Mouse (Mus musculus): ENCODE results near the gene Slc7a6. TPM values are rescaled to one million over a fixed set of nuclear protein-coding genes. Genes with fewer than 3 reads are reported as not detected.

The Slc7a6 gene
- polyA plus RNA-seq (2014; fragmentation: Nextera tagmentation; extraction: Ambion mirVana) = 103 and 106 TPM in 2 replicates

- H3K4me2 ChIP-seq (ENCODE audit: low read depth, low read length, severe bottlenecking) = peak within 1 kb of the TSS; percentile 63
- H3K27me3 ChIP-seq (ENCODE audit: control insufficient read depth, insufficient read depth, low read length) = no peaks in the 10 kb centered on the region
- peak; percentile 91 for ATAC-seq (replicated peaks; ENCODE audit: low FRiP score)
Measured at GRCm38 (mm10) chr8:106168356-106169016, at the start of gene Slc7a6. TSS of gene Slc7a6 (plus strand) at chr8:106168857.

GRCm38 (mm10) chr8:106123443-106123842 is 45.2 kb upstream of the Slc7a6 start:
- 77% methylated on average over 3 of the region's 3 CpGs for WGBS
- no peaks in the 10 kb centered on the region for H3K27me3 ChIP-seq (ENCODE audit: control insufficient read depth, insufficient read depth, low read length)
- DNase-seq (ENCODE audit: low spot score) (no peak), ATAC-seq (replicated peaks; ENCODE audit: low FRiP score) (no peak)
- no peaks in the 10 kb centered on the region for H3K36me3 ChIP-seq (ENCODE audit: control insufficient read depth, insufficient read depth, low read length)
- no peak overlapping the region for H3K4me2 ChIP-seq (ENCODE audit: low read depth, low read length, severe bottlenecking)
- H3K27ac ChIP-seq (ENCODE audit: low read depth, low read length) = no peak overlapping the region
- no peaks in the 10 kb centered on the region for H3K9me3 ChIP-seq (ENCODE audit: control insufficient read depth, low read length)
- H3K9ac ChIP-seq (ENCODE audit: low read length) = no peak overlapping the region
- H3K4me3 ChIP-seq (ENCODE audit: low read depth, low read length) = no peak overlapping the region
- H3K4me1 ChIP-seq (replicated peaks; ENCODE audit: control insufficient read depth, insufficient read depth, low read length) = no peaks in the 10 kb centered on the region

More at GRCm38 (mm10) chr8:106168356-106169016, at the start of gene Slc7a6:
- peak; percentile 92 for DNase-seq (ENCODE audit: low spot score)
- Histone ChIP-seq H3K4me3 (ENCODE audit: low read depth, low read length) (peak within 1 kb of the TSS; percentile 83), H3K36me3 (ENCODE audit: control insufficient read depth, insufficient read depth, low read length) (no peaks in the 10 kb centered on the region), H3K9me3 (ENCODE audit: control insufficient read depth, low read length) (no peaks in the 10 kb centered on the region), H3K9ac (ENCODE audit: low read length) (peak within 1 kb of the TSS; percentile 92), H3K27ac (ENCODE audit: low read depth, low read length) (peak within 1 kb of the TSS; percentile 75), H3K4me1 (replicated peaks; ENCODE audit: control insufficient read depth, insufficient read depth, low read length) (no peaks in the 10 kb centered on the region; the same call in 1 of the 2 replicates)
- WGBS = under 1% methylated on average over 58 of the region's 59 CpGs

- Histone ChIP-seq H3K36me3 (ENCODE audit: control insufficient read depth, insufficient read depth, low read length) (no peaks in the 10 kb centered on the region), H3K4me1 (replicated peaks; ENCODE audit: control insufficient read depth, insufficient read depth, low read length) (no peaks in the 10 kb centered on the region), H3K4me3 (ENCODE audit: low read depth, low read length) (no peak overlapping the region), H3K27ac (ENCODE audit: low read depth, low read length) (no peak overlapping the region), H3K9ac (ENCODE audit: low read length) (no peak overlapping the region), H3K9me3 (ENCODE audit: control insufficient read depth, low read length) (no peaks in the 10 kb centered on the region), H3K4me2 (ENCODE audit: low read depth, low read length, severe bottlenecking) (no peak overlapping the region), H3K27me3 (ENCODE audit: control insufficient read depth, insufficient read depth, low read length) (no peaks in the 10 kb centered on the region)
- no peak for DNase-seq (ENCODE audit: low spot score)
- ATAC-seq (replicated peaks; ENCODE audit: low FRiP score) = no peak
- WGBS = 88% methylated on average over 1 of the region's 1 CpGs
Measured at GRCm38 (mm10) chr8:106126055-106126454, 42.6 kb upstream of the Slc7a6 start.

- Histone ChIP-seq H3K9me3 (ENCODE audit: control insufficient read depth, low read length) (no peaks in the 10 kb centered on the region), H3K27me3 (ENCODE audit: control insufficient read depth, insufficient read depth, low read length) (no peaks in the 10 kb centered on the region), H3K4me2 (ENCODE audit: low read depth, low read length, severe bottlenecking) (no peak overlapping the region), H3K36me3 (ENCODE audit: control insufficient read depth, insufficient read depth, low read length) (no peaks in the 10 kb centered on the region), H3K4me1 (replicated peaks; ENCODE audit: control insufficient read depth, insufficient read depth, low read length) (no peaks in the 10 kb centered on the region), H3K9ac (ENCODE audit: low read length) (no peak overlapping the region), H3K27ac (ENCODE audit: low read depth, low read length) (no peak overlapping the region), H3K4me3 (ENCODE audit: low read depth, low read length) (no peak overlapping the region)
- DNase-seq (ENCODE audit: low spot score) (no peak), ATAC-seq (replicated peaks; ENCODE audit: low FRiP score) (no peak)
- 79% methylated on average over 3 of the region's 3 CpGs for WGBS
Measured at GRCm38 (mm10) chr8:106127054-106127453, 41.6 kb upstream of the Slc7a6 start.

GRCm38 (mm10) chr8:106127882-106128410 is 40.7 kb upstream of the Slc7a6 start:
- no peaks in the 10 kb centered on the region for H3K9me3 ChIP-seq (ENCODE audit: control insufficient read depth, low read length)
- H3K4me1 ChIP-seq (replicated peaks; ENCODE audit: control insufficient read depth, insufficient read depth, low read length) = no peaks in the 10 kb centered on the region
- H3K9ac ChIP-seq (ENCODE audit: low read length) = no peak overlapping the region
- no peaks in the 10 kb centered on the region for H3K27me3 ChIP-seq (ENCODE audit: control insufficient read depth, insufficient read depth, low read length)
- H3K4me3 ChIP-seq (ENCODE audit: low read depth, low read length) = no peak overlapping the region
- H3K27ac ChIP-seq (ENCODE audit: low read depth, low read length) = no peak overlapping the region
- no peak overlapping the region for H3K4me2 ChIP-seq (ENCODE audit: low read depth, low read length, severe bottlenecking)
- WGBS = 91% methylated on average over 10 of the region's 10 CpGs
- no peaks in the 10 kb centered on the region for H3K36me3 ChIP-seq (ENCODE audit: control insufficient read depth, insufficient read depth, low read length)
- DNase-seq (ENCODE audit: low spot score) = no peak
- ATAC-seq (replicated peaks; ENCODE audit: low FRiP score) = no peak

GRCm38 (mm10) chr8:106129232-106129930 is 39.3 kb upstream of the Slc7a6 start:
- ATAC-seq (replicated peaks; ENCODE audit: low FRiP score) = no peak
- H3K27me3 ChIP-seq (ENCODE audit: control insufficient read depth, insufficient read depth, low read length) = peaks cover 7% of the 10 kb centered on the region
- H3K36me3 ChIP-seq (ENCODE audit: control insufficient read depth, insufficient read depth, low read length) = no peaks in the 10 kb centered on the region
- no peak overlapping the region for H3K4me3 ChIP-seq (ENCODE audit: low read depth, low read length)
- H3K9me3 ChIP-seq (ENCODE audit: control insufficient read depth, low read length) = no peaks in the 10 kb centered on the region
- DNase-seq (ENCODE audit: low spot score) = no peak
- no peak overlapping the region for H3K9ac ChIP-seq (ENCODE audit: low read length)
- no peak overlapping the region for H3K27ac ChIP-seq (ENCODE audit: low read depth, low read length)
- H3K4me1 ChIP-seq (replicated peaks; ENCODE audit: control insufficient read depth, insufficient read depth, low read length) = no peaks in the 10 kb centered on the region
- H3K4me2 ChIP-seq (ENCODE audit: low read depth, low read length, severe bottlenecking) = no peak overlapping the region

- Histone ChIP-seq H3K4me2 (ENCODE audit: low read depth, low read length, severe bottlenecking) (no peak overlapping the region), H3K27ac (ENCODE audit: low read depth, low read length) (no peak overlapping the region), H3K27me3 (ENCODE audit: control insufficient read depth, insufficient read depth, low read length) (peaks cover 14% of the 10 kb centered on the region), H3K4me1 (replicated peaks; ENCODE audit: control insufficient read depth, insufficient read depth, low read length) (no peaks in the 10 kb centered on the region), H3K4me3 (ENCODE audit: low read depth, low read length) (no peak overlapping the region), H3K9me3 (ENCODE audit: control insufficient read depth, low read length) (no peaks in the 10 kb centered on the region), H3K36me3 (ENCODE audit: control insufficient read depth, insufficient read depth, low read length) (no peaks in the 10 kb centered on the region), H3K9ac (ENCODE audit: low read length) (no peak overlapping the region)
- WGBS = 77% methylated on average over 2 of the region's 2 CpGs
- no peak for ATAC-seq (replicated peaks; ENCODE audit: low FRiP score)
- no peak for DNase-seq (ENCODE audit: low spot score)
Measured at GRCm38 (mm10) chr8:106129997-106130396, 38.7 kb upstream of the Slc7a6 start.

GRCm38 (mm10) chr8:106130505-106130904 is 38.2 kb upstream of the Slc7a6 start:
- Histone ChIP-seq H3K4me2 (ENCODE audit: low read depth, low read length, severe bottlenecking) (no peak overlapping the region), H3K36me3 (ENCODE audit: control insufficient read depth, insufficient read depth, low read length) (no peaks in the 10 kb centered on the region), H3K4me1 (replicated peaks; ENCODE audit: control insufficient read depth, insufficient read depth, low read length) (no peaks in the 10 kb centered on the region), H3K9me3 (ENCODE audit: control insufficient read depth, low read length) (no peaks in the 10 kb centered on the region), H3K4me3 (ENCODE audit: low read depth, low read length) (no peak overlapping the region), H3K9ac (ENCODE audit: low read length) (no peak overlapping the region), H3K27ac (ENCODE audit: low read depth, low read length) (no peak overlapping the region), H3K27me3 (ENCODE audit: control insufficient read depth, insufficient read depth, low read length) (peaks cover 19% of the 10 kb centered on the region)
- ATAC-seq (replicated peaks; ENCODE audit: low FRiP score) (no peak), DNase-seq (ENCODE audit: low spot score) (no peak)
- WGBS = 84% methylated on average over 2 of the region's 2 CpGs

All from forebrain, embryonic 11.5 days (tissue).